Mouse (Mus musculus) brown adipose tissue, adult 24 weeks (tissue): ENCODE data around the gene Akna. TPM values are rescaled to one million over a fixed set of nuclear protein-coding genes. Genes with fewer than 3 reads are reported as not detected.

Source experiments
- H3K27ac ChIP-seq: fragments of 200-500 bp; replicated peaks from 2 replicates; pipeline ENCODE4 v1.5.1; 2012; ENCODE audit warnings: low read depth, mild to moderate bottlenecking, low read length
- H3K4me1 ChIP-seq: fragments of 200-500 bp; 2 replicates; pipeline ENCODE4 v1.6.1; 2012; ENCODE audit warnings: low read length, mixed read lengths; ENCODE audit not compliant: control insufficient read depth, insufficient read depth, insufficient read length
- H3K4me3 ChIP-seq: fragments of 200-500 bp; 2 replicates; pipeline ENCODE4 v1.5.1; 2012; ENCODE audit warnings: low read depth, mild to moderate bottlenecking, low read length, moderate library complexity; ENCODE audit not compliant: insufficient read depth
- polyA plus RNA-seq: library from polyadenylated mRNA; stranded (reverse); fragments of >200 nt; gene quantifications from 2 replicates; pipeline ENCODE4 v1.2.4, GENCODE M21; 2012; ENCODE audit not compliant: missing spikeins, insufficient read depth, insufficient read length

Gene Akna
- polyA plus RNA-seq = 0.95 and 1.5 TPM in 2 replicates

GRCm38 (mm10) chr4:63403040-63403959, at the start of gene Akna:
Akna (minus strand) TSS chr4:63403354.
- H3K4me1 ChIP-seq = peaks cover 21% of the 10 kb centered on the region
- peak within 1 kb of the TSS; percentile 99 for H3K27ac ChIP-seq
- H3K4me3 ChIP-seq = peak within 1 kb of the TSS; percentile 73

- no peaks in the 10 kb centered on the region for H3K4me1 ChIP-seq
- H3K4me3 ChIP-seq = no peak overlapping the region
- H3K27ac ChIP-seq = no peak overlapping the region
Measured at GRCm38 (mm10) chr4:63452555-63452954, 49.4 kb upstream of the Akna start.

- no peaks in the 10 kb centered on the region for H3K4me1 ChIP-seq
- no peak overlapping the region for H3K4me3 ChIP-seq
- no peak overlapping the region for H3K27ac ChIP-seq
Measured at GRCm38 (mm10) chr4:63450551-63450950, 47.4 kb upstream of the Akna start.

GRCm38 (mm10) chr4:63444362-63445066, 41.4 kb upstream of the Akna start:
- no peak overlapping the region for H3K4me3 ChIP-seq
- H3K4me1 ChIP-seq = no peaks in the 10 kb centered on the region
- H3K27ac ChIP-seq = no peak overlapping the region

- Histone ChIP-seq H3K4me3 (no peak overlapping the region), H3K27ac (no peak overlapping the region)
Measured at GRCm38 (mm10) chr4:63443101-63443500, 39.9 kb upstream of the Akna start.

GRCm38 (mm10) chr4:63441616-63442015, 38.5 kb upstream of the Akna start:
- Histone ChIP-seq H3K4me3 (no peak overlapping the region), H3K27ac (no peak overlapping the region), H3K4me1 (no peaks in the 10 kb centered on the region)

More at GRCm38 (mm10) chr4:63443101-63443500, 39.9 kb upstream of the Akna start:
- no peaks in the 10 kb centered on the region for H3K4me1 ChIP-seq

GRCm38 (mm10) chr4:63440262-63440661, 37.1 kb upstream of the Akna start:
- no peak overlapping the region for H3K27ac ChIP-seq
- no peaks in the 10 kb centered on the region for H3K4me1 ChIP-seq
- no peak overlapping the region for H3K4me3 ChIP-seq

- H3K27ac ChIP-seq = no peak overlapping the region
Measured at GRCm38 (mm10) chr4:63437968-63438367, 34.8 kb upstream of the Akna start.

GRCm38 (mm10) chr4:63437119-63437815, 34.1 kb upstream of the Akna start:
- Histone ChIP-seq H3K4me1 (no peaks in the 10 kb centered on the region), H3K27ac (no peak overlapping the region), H3K4me3 (no peak overlapping the region)

More at GRCm38 (mm10) chr4:63437968-63438367, 34.8 kb upstream of the Akna start:
- H3K4me1 ChIP-seq = no peaks in the 10 kb centered on the region
- H3K4me3 ChIP-seq = no peak overlapping the region

GRCm38 (mm10) chr4:63435402-63435801, 32.2 kb upstream of the Akna start:
- H3K4me1 ChIP-seq = peaks cover 2% of the 10 kb centered on the region; the same call in 1 of the 2 replicates
- no peak overlapping the region for H3K4me3 ChIP-seq
- no peak overlapping the region for H3K27ac ChIP-seq

GRCm38 (mm10) chr4:63431098-63431497, 27.9 kb upstream of the Akna start:
- Histone ChIP-seq H3K4me3 (no peak overlapping the region), H3K4me1 (peaks cover 2% of the 10 kb centered on the region; the same call in 1 of the 2 replicates), H3K27ac (no peak overlapping the region)

GRCm38 (mm10) chr4:63430357-63430756, 27.2 kb upstream of the Akna start:
- Histone ChIP-seq H3K4me1 (peaks cover 2% of the 10 kb centered on the region; the same call in 1 of the 2 replicates), H3K27ac (no peak overlapping the region), H3K4me3 (no peak overlapping the region)

GRCm38 (mm10) chr4:63426308-63426707, 23.2 kb upstream of the Akna start:
- Histone ChIP-seq H3K4me1 (peaks cover 2% of the 10 kb centered on the region; the same call in 1 of the 2 replicates), H3K27ac (no peak overlapping the region), H3K4me3 (no peak overlapping the region)

- H3K4me1 ChIP-seq = no peaks in the 10 kb centered on the region
Measured at GRCm38 (mm10) chr4:63423811-63424210, 20.7 kb upstream of the Akna start.

GRCm38 (mm10) chr4:63423231-63423630, 20.1 kb upstream of the Akna start:
- no peaks in the 10 kb centered on the region for H3K4me1 ChIP-seq
- no peak overlapping the region for H3K27ac ChIP-seq
- H3K4me3 ChIP-seq = no peak overlapping the region

More at GRCm38 (mm10) chr4:63423811-63424210, 20.7 kb upstream of the Akna start:
- Histone ChIP-seq H3K4me3 (no peak overlapping the region), H3K27ac (no peak overlapping the region)
